Mouse (Mus musculus) ovary, postnatal 14 days (tissue): ENCODE measurements around the gene Atp8a1.
A peak's percentile ranks its signal among the peaks of the same experiment; 100 is the strongest.

Source experiments
- DNase-seq: peaks from one replicate; pipeline ENCODE4 v3.0.0; 2022; ENCODE audit warnings: low spot score

Atp8a1 gene

DNA sequence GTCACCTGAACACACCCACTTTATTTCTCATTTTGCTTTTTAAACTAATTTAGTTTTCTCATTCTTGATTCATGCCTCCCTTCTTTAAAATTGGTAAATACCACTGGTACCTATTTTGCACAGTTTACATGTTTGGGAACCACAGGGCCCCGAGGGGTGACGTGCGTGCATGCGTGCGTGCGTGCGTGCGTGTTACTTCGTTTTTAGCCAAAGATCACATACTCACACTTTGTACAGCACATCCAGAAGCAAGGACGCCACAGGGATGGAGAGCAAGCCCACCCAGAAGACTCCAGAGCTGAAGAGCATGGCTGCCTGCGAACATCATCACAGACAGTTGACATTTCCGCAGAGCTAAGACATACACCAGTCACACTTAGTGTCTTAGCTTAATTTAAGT, 216.0 kb downstream of the Atp8a1 start:
- no peak for DNase-seq

DNA sequence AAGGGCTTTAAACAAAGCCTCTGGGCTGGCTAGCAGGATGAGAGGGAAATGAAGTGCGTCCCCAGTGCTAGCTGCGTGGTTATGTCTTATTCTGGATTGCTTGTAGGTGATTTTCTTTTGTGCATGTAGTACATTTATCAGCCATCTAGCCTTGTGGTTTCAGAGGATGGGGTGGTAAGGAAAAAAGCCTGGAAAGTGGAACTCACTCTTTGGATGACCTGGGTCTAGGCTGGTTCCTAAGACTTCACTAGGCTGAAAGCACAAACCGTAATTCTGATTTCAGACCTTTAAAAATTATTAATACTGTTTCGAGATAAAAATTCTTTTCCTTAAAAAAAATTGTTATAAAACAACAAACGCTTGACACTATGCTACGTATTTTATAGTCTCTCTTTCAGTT, 217.4 kb downstream of the Atp8a1 start:
- no peak for DNase-seq

DNA sequence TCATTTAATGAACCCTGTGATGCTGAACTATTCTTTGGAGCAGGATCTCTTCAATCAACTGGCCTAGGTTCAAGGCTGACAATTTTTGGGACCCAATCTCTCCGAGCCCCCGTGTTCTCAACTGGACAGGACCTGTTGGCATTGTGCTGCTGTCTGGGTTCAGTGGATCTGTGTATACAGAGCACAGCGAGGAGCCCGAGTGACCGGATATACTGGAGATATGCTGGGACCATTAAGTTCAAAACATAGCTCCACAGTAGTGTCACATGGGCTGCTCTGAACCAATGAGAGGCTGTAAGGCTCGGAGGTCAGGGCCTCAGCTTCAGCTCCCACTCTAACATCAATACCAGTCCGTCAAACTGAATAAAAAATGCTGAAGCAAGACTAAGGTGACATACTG, 217.8 kb downstream of the Atp8a1 start:
- DNase-seq: no peak

GRCm38 (mm10) chr5:67628180-67628940, 218.9 kb downstream of the Atp8a1 start:
- no peak for DNase-seq

- no peak for DNase-seq
Measured at GRCm38 (mm10) chr5:67621230-67621629, 226.0 kb downstream of the Atp8a1 start.

DNA sequence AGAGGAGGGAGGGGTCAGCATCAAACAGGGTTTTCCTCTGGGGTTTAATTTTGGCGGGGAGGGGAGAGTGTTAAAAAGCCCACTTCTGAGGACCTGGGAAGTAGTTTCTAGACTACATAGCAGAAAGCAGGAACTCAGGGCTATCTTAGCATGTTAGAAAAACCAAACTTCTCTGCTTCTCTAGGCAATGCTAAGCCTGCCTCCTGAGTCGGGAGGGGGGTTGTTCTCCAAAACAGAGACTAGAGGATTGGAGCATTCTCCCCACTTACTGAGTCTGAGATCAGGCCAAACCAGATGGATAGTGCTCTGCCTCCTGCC, 237.8 kb downstream of the Atp8a1 start:
- no peak for DNase-seq

DNA sequence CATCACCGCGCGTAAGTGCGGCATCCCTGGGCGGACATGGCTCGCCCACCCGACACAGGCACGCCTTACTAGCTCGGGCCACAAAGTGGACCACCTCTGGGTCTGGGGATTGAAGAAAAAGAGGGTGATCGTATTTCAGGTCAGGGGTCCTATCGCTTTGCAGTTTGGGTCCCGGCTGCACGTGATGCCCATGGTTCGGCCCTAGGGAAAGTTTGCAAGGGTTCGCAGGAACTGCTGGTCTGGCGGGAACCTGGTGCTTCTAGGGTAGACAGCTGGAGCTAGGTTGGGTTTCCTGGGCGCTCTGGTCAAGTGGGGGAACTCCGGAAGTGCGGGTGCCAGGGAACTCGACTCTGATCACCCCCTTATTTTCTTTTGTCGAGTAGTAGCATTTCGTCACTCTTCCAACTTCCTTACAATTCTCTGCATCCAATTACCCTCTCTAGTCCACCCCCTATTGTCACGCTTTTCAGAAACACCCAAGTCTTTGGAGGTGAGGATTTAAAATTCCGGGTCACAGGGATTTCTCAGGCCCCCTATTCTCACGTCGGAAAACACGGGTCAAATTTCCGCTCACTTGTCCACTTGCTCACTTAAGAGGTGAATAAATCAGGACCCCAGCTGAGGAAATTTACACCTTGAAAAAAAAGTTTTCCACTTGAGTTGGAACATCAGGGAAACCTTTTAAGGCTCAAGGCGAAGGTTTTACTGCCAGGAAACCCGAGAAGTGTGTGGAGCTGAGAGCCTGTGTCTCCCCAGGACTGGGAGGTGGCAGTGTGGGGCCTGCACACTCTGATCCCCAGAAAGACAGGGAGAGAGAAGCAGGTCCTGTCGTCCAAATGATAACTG, 238.3 kb downstream of the Atp8a1 start:
- no peak for DNase-seq

DNA sequence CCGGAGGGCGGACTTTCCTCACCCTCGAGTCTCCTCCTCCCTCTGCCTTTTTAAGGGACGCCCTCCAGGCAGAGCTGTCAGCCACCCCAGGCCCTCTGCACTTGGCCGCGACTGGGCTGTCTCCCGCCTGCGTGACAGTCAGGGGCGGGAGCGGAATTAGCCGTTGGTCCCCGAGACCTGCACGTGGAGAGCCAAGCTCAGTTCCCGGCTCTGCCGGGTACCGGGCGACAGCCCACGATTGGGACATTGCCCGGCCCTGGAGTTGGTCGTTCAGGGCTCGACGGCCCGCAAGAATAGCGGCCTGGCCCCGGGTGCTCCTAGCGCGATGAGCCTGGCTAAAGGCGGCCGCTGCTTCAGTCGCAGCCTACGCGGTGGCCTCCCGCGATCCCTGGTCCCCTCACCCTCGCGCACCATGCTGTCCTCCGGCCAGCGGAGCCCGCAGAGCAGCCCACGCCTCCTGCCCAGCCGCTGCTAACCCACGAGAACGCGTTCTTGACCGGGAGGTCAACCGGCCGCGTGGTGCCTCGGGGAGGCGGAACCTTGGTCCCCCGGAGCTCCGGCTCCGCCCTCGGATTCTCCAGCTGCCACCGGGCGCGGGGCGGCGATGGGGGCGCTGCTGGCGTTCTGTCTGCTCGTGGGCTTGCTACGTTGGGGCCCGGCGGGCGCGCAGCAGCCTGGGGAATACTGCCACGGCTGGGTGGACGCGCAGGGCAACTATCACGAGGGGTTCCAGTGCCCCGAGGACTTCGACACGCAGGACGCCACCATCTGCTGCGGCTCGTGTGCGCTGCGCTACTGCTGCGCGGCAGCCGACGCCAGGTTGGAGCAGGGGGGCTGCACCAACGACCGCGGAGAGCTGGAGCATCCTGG, 239.2 kb downstream of the Atp8a1 start, which contains the start of gene Shisa3:
Shisa3 (plus strand) TSS at position 79 of the 870 bp plus-strand sequence.
- DNase-seq: peak; percentile 17

- no peak for DNase-seq
Measured at GRCm38 (mm10) chr5:67606916-67607803, 240.1 kb downstream of the Atp8a1 start.

GRCm38 (mm10) chr5:67605951-67606350, 241.3 kb downstream of the Atp8a1 start:
- no peak for DNase-seq

GRCm38 (mm10) chr5:67599935-67600334, 247.3 kb downstream of the Atp8a1 start:
- no peak for DNase-seq

GRCm38 (mm10) chr5:67595629-67596028, 251.6 kb downstream of the Atp8a1 start:
- DNase-seq: no peak

DNA sequence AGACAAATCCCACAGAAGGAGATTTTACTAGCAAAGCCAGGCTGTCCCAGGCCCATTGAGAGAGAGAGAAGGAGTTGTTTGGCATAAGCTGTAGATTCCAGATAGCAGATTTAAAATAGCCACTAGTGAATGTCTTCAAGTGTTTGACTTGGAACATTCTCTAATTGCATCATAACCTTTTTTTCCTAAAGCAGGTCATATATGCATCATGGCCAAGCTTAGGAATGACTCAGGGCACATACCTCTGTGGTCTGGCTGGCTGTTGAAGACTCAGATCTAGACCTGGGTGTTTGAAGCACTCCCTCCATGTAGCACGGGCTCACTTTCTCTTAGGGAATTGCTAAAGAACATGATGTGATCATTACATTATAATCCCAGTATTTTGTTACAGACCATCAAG, 252.2 kb downstream of the Atp8a1 start:
- DNase-seq: no peak

GRCm38 (mm10) chr5:67579725-67580633, 267.3 kb downstream of the Atp8a1 start:
- no peak for DNase-seq

GRCm38 (mm10) chr5:67575705-67576104, 271.5 kb downstream of the Atp8a1 start:
- no peak for DNase-seq

GRCm38 (mm10) chr5:67574039-67574438, 273.2 kb downstream of the Atp8a1 start:
- DNase-seq: no peak

DNA sequence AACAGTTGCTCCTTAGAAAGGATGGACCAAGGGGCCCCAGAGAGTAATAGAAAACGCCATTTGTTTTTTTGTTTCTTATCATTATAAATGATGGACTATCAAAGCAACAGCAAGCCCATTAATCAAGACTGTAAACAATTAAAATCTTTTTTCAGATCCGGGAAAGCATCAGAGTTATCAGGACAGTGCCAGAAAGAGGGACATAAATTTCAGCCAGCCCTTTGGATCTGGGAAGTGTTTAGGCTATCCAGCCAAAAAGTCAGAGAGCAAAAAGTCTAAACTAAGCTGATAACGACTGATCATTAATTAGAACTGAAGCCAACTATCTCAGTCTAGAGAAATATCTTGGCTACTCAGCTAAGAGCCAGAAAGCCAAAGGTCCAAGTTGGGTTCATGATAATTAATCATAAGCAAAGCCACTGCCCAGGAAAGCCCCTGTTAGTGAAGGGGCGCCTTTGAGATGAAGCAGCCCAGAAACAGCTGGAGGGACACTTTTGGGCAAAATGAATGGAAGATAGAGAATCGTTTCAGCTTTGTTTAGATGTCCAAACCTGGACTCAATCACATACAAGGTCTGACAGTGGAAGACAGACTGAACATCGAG, 274.6 kb downstream of the Atp8a1 start:
- DNase-seq: no peak
